In genomic region chr5:64112360-64112759, GRCm38 (mm10) we compare ENCODE assay signal across 11 mouse cellular contexts. TPM values are rescaled to one million over a fixed set of nuclear protein-coding genes. Genes with fewer than 3 reads are reported as not detected.
DNase-seq lines count a peak whose midpoint lies in the region; ATAC-seq and TF ChIP-seq lines count a peak whose summit lies in the region.
"Had no signal": no experiment of that assay in that cellular context is flagged by ENCODE, and none has a peak within 500 bp of the region (broad histone marks: within the 10 kb centered on the region; RNA-seq: fewer than 3 reads in every experiment).

No protein-coding gene starts in this region.

- H3K4me3 ChIP-seq in heart, embryonic 12.5 days = no peak overlapping the region
- no peak overlapping the region for H3K4me3 ChIP-seq in embryonic fibroblast, embryonic 13.5 days (ENCODE audit: insufficient read depth, low read length)
- H3K4me3 ChIP-seq in myocyte = no peak overlapping the region
- no peak overlapping the region for H3K4me3 ChIP-seq in hindbrain, embryonic 10.5 days
- H3K4me3 ChIP-seq: limb, embryonic 10.5 days had no signal

- no peak overlapping the region for H3K27ac ChIP-seq in heart, embryonic 12.5 days (ENCODE audit: poor library complexity, severe bottlenecking)
- H3K27ac ChIP-seq in embryonic fibroblast, embryonic 13.5 days (ENCODE audit: insufficient read depth, low read length) = peak overlapping the region; percentile 84
- no peak overlapping the region for H3K27ac ChIP-seq in hindbrain, embryonic 10.5 days
- H3K27ac ChIP-seq: limb, embryonic 10.5 days had no signal

- no peaks in the 10 kb centered on the region for H3K79me2 ChIP-seq in myocyte (ENCODE audit: control insufficient read depth, insufficient read depth)

- H3K4me1 ChIP-seq in heart, embryonic 12.5 days (replicated peaks) = no peaks in the 10 kb centered on the region
- peaks cover 7% of the 10 kb centered on the region for H3K4me1 ChIP-seq in embryonic fibroblast, embryonic 13.5 days (ENCODE audit: control insufficient read depth, insufficient read depth, low read length)
- H3K4me1 ChIP-seq in hindbrain, embryonic 10.5 days (replicated peaks) = no peaks in the 10 kb centered on the region
- H3K4me1 ChIP-seq: limb, embryonic 10.5 days had no signal

- peaks cover 83% of the 10 kb centered on the region for H3K36me3 ChIP-seq in heart, embryonic 12.5 days
- peaks cover 55% of the 10 kb centered on the region for H3K36me3 ChIP-seq in myocyte (ENCODE audit: control insufficient read depth, insufficient read depth)
- peaks cover 84% of the 10 kb centered on the region for H3K36me3 ChIP-seq in hindbrain, embryonic 10.5 days

- no peak overlapping the region for H3K9ac ChIP-seq in heart, embryonic 12.5 days
- H3K9ac ChIP-seq: forebrain, postnatal 0 days had no signal

- peaks cover 12% of the 10 kb centered on the region; the same call in 1 of the 2 replicates for H3K9me3 ChIP-seq in heart, embryonic 12.5 days (replicated peaks)
- H3K9me3 ChIP-seq in hindbrain, embryonic 10.5 days = peaks cover 17% of the 10 kb centered on the region
- H3K9me3 ChIP-seq: limb, embryonic 10.5 days had no signal

- no peak overlapping the region for H3K4me2 ChIP-seq in heart, embryonic 12.5 days
- H3K4me2 ChIP-seq in myocyte (ENCODE audit: low read depth) = peak overlapping the region; percentile 50

- no peak for TF ChIP-seq POLR2A in embryonic fibroblast, embryonic 13.5 days (IDR thresholded peaks at IDR 0.05; ENCODE audit: low read depth, low read length)
- no peak for TF ChIP-seq POLR2A in myocyte (IDR thresholded peaks at IDR 0.05; ENCODE audit: insufficient read length, low read depth)

- DNase-seq in heart, adult 11 months = peak; percentile 90
- DNase-seq in MN1 (ENCODE audit: low spot score) (peak; percentile 72), liver (no peak)
- no peak for DNase-seq in left cerebral cortex, adult 8-10 months (ENCODE audit: low spot score in 2 of 2)
- no peak for DNase-seq in hindbrain, embryonic 10.5 days (ENCODE audit: low spot score)
- DNase-seq: cerebellum, adult 9-11 months; forebrain, postnatal 0 days had no signal

- H3ac ChIP-seq in myocyte (ENCODE audit: control insufficient read depth, insufficient read length) = no peak overlapping the region

- no peak for TF ChIP-seq CTCF in embryonic fibroblast, embryonic 13.5 days (IDR thresholded peaks at IDR 0.05; ENCODE audit: borderline replicate concordance, insufficient read depth, low read length)

- ATAC-seq in heart, embryonic 12.5 days (ENCODE audit: insufficient number of reproducible peaks, low FRiP score) = no peak
- ATAC-seq: forebrain, postnatal 0 days had no signal

- no peaks in the 10 kb centered on the region for H3K27me3 ChIP-seq in heart, embryonic 12.5 days (replicated peaks)
- no peaks in the 10 kb centered on the region for H3K27me3 ChIP-seq in myocyte (ENCODE audit: control insufficient read depth, insufficient read depth, insufficient read length)
- H3K27me3 ChIP-seq in hindbrain, embryonic 10.5 days (ENCODE audit: insufficient read depth, poor library complexity, severe bottlenecking) = no peaks in the 10 kb centered on the region

- 72% methylated on average over 3 of the region's 3 CpGs for WGBS in heart, embryonic 12.5 days
- WGBS in hindbrain, embryonic 10.5 days = 91% methylated on average over 3 of the region's 3 CpGs

TF ChIP-seq in myocyte, 11 proteins besides CTCF, POLR2A, EP300 and RAD21:
- TF ChIP-seq CEBPB (IDR thresholded peaks at IDR 0.05; ENCODE audit: insufficient read depth, poor library complexity, severe bottlenecking) = peak; percentile 50; the same call in 1 of the 2 replicates
- TF ChIP-seq MYOD1 (IDR thresholded peaks at IDR 0.05; ENCODE audit: control insufficient read depth in 1 of 3, insufficient read length in 2 of 3, low read depth in 2 of 3) = peak in 1 of 3 experiments; percentile 49
- no peak for TF ChIP-seq TCF12 (IDR thresholded peaks at IDR 0.05; ENCODE audit: insufficient read depth, poor library complexity, severe bottlenecking)

RNA-seq across cellular contexts. Expression of gene Pgm2, which starts 19.6 kb away (rescaled TPM):
- 20.7 and 21.0 TPM in 2 replicates for polyA plus RNA-seq in heart, embryonic 12.5 days (2016; fragmentation: Nextera tagmentation; extraction: Ambion mirVana)
- polyA plus RNA-seq in embryonic fibroblast, embryonic 13.5 days (2011; ENCODE audit: insufficient read length, low read depth, missing spikeins) = 39.6 and 42.0 TPM in 2 replicates
- 13.0 TPM for polyA plus RNA-seq in myocyte (2012; fragmentation: generic; extraction: Trizol)
- 10 to 100 TPM in 3 of 4 experiments, 1 to 10 TPM in 1; 9.2 to 12.4 (median 11.3) TPM for total RNA-seq in left cerebral cortex, adult 8-10 months (2022)
- polyA plus RNA-seq in hindbrain, embryonic 10.5 days (2016; fragmentation: Nextera tagmentation; extraction: Ambion mirVana) = 22.6 and 26.0 TPM in 2 replicates

RNA-seq across cellular contexts. Expression of gene Tbc1d1, which starts 43.7 kb away (rescaled TPM):
- polyA plus RNA-seq in heart, embryonic 12.5 days (2016; fragmentation: Nextera tagmentation; extraction: Ambion mirVana) = 36.4 and 38.3 TPM in 2 replicates
- 37.9 and 47.1 TPM in 2 replicates for polyA plus RNA-seq in embryonic fibroblast, embryonic 13.5 days (2011; ENCODE audit: insufficient read length, low read depth, missing spikeins)
- 41.8 TPM for polyA plus RNA-seq in myocyte (2012; fragmentation: generic; extraction: Trizol)
- total RNA-seq in left cerebral cortex, adult 8-10 months (2022) = 10 to 100 TPM; 15.2 to 19.7 (median 18.1) TPM
- polyA plus RNA-seq in hindbrain, embryonic 10.5 days (2016; fragmentation: Nextera tagmentation; extraction: Ambion mirVana) = 21.2 and 27.1 TPM in 2 replicates

Comparison
In these comparisons a context has a peak if more than half of its experiments do, and no peak if none do; other contexts are left out.
1. DNase-seq: peak in heart, adult 11 months (single experiment) and MN1 (single experiment); none in liver (single experiment), left cerebral cortex, adult 8-10 months (0 of 2) and hindbrain, embryonic 10.5 days (single experiment).